Mouse (Mus musculus): ENCODE measurements around the gene Arhgef17.
A peak's percentile ranks its signal among the peaks of the same experiment; 100 is the strongest.

Gene Arhgef17

DNA sequence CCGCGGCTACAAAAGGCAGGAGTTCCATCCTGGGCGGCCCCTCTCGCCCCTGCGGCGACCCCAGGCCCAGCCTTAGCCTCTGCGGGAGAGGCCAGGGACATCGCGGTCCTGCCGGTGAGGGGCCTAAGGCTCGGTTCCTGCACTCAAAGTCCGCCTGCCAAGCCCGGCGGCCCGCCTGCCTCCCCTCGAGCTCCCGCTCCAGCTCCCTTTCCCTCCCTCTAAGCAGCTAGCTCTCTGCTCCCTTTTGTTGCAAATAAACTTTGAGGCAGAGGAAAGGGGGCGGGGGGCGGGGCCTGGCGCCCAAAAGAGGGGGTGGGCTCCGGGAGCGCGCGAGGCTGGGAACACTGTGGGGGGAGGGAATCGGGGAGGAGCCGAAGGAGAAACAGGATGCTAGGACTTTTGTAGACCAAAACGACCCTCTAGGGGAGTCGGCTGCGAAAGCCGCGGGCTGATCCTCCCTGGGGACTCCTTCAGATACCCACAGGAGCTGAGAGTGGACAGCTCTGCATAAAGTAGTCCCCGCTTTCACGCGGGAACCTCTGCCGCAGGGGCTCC is at the start of gene Arhgef17:
Arhgef17 (minus strand) TSS at position 182 of the 555 bp plus-strand sequence.
- peak; percentile 44 for DNase-seq (ENCODE audit: low spot score)

DNA sequence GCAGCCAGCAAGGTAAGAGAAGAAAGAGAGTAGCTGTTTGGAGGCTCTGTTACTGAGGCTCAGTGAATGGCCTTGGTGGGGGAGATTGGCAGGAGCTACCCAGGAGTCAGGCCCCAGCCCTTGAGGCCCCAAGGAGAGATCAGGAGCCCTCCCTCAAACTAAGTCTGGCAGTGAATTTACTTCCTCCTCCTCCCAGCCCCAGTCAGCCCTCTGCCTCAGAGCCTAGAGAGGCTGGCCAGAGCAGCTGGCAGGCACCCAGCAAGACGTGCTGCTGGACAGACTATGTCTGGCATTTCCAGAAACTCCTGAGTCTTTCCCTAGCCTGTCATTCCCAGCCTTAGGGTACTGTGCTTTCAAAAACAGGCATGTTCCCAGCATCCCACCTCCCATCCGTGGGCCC is 47.3 kb upstream of the Arhgef17 start:
- peak; percentile 49 for DNase-seq (ENCODE audit: low spot score)

DNA sequence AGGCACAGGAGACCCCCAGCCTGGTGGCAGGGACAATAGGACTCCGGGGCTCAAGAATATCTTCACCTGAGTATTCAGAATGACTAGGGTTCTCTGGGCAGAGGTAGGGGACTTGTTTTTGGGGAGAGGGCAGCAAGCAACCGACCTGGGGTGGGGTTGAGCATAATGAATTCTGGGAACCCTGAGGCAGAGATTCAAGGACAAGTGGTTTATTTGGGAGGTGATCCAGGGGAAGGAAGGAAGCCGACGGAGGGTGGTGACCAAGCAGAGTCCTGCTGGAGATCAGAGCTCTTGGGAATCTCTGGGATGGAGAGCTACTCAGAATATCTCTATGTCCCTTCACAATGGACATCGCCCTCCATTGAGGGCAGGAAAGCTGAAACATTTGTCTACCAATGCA is 46.3 kb upstream of the Arhgef17 start:
- no peak for DNase-seq (ENCODE audit: low spot score)

DNA sequence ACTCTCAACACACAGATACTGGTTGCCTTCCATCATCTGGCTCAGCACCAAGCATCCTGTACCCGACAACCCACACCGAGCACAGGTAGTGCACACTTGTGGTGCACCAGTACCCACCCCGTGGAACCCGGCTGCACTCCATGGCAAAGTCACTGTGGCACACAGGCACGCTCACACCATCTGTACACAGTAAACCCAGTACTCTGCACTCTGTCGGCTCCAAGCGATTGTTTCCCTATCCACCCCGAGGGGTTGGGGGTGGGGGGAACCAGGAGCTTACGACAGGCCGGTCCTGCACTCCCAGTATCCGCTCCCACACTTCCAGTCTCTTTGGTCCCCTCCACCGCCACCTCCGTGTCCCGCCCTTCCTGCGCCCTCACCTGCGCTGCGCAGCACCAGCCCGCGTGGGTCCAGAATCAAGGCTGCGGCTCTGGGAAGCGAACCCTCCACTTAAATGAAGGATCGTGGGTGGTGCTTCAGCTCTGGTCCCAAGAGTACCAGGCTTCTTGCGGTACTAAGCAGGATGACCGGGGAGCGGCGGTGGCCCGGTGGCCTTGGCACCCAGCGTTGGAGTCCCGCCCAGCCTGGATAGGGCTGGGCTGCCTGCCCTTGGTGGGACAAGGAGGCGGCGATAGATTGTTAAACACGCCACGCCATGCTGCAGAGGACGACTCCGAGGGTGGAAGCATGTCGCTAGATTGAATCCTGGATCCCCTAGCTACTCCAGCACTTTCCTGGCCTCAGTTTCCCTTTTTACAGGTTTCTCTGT is 42.4 kb upstream of the Arhgef17 start, which contains the start of gene P2ry6:
P2ry6 (minus strand) TSS at position 515 of the 769 bp plus-strand sequence.
- no peak for DNase-seq (ENCODE audit: low spot score)

DNA sequence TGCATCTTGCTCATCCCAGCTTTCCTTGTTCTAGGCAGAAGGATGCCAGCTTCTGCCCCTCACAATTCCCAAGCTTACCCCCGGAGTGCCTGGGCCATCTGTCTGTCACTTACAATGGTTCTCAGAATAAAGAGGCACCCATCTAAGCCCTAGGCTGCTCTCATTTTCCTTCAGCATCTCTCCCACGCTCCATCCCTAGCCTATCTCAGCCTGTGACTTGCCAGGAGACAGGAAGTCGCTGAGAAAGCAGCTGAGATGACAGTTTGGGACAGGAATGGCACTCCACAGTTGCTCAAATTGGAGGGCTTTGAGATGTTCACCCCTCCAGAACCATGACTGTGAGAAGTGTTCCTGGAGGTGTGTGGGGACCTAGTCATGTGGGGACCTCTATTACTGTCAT is 41.0 kb upstream of the Arhgef17 start:
- DNase-seq (ENCODE audit: low spot score): no peak

DNA sequence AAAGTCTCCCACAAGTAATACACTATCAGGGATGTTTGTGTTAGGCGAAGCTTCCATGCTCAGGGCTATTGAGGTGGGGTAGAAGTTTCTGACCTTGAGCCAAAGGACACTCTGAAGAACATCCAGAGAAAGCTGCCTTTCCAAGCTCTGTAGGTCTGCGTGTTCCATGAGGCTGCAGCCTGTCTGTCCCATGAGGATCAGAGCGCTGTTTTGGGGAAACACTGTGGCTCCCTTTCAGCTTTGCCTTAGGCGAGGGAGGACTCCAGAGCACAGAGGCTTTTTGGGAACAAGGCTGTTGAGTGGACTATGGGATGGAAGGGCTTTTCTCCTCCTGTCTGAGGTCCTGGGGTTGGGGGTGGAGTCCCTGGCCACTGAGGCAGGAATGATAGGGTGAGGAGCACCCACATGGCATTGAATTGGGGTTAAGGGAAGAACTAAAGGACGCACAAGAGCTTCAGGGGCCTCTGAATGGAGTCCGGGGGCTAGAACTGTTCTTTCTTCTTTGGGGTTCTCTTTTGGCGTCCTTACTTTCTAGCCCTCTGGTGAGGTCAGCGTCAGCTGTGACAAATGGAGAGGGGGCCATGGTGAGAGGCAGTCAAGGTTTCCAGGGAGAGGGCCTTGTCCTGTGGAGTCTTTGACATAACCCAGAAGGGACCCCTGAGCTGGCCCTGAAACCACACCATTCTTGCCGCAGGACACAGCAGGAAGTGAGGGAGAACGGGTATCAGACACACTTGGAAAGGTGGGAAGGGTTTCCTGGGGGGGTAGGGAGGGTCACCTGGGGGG is 37.2 kb upstream of the Arhgef17 start:
- no peak for DNase-seq (ENCODE audit: low spot score)

DNA sequence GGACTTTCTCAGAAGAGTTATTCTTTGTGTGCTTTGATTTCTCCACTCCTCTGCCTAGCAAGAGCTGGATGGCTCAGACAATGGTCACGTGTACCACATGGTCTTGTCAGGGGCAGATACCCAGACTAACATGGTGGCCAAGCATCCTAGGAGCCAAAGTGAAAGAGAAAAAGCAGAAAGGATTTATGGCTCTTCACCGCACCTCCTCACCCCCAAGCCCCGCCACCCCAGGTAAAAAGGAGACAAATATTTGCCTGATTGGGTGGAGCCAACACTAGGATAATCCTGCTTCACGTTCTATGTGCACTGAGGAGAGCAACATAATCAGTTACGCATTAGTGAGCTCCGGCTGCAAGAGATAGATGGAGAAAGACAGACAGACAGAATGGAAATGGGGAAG is 36.5 kb upstream of the Arhgef17 start:
- no peak for DNase-seq (ENCODE audit: low spot score)

DNA sequence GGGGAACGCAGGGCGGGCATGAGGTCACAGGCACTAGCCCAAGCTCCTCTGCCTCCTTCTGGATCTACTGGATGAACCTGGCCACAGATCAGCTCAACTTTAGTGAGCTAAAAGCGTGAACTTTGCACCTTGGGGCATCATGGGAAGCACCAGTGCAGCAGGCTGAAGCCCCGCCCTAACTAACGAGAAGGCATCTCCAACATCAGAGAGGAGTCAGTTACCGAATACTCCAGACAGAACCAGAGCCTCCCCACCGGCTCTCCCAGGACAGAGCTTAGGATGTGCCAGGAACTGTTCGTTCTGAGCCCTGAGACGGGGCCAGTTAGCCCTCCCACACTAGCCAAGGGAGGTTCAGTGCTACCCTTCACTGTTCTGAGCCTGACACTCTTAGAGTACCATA is 35.9 kb upstream of the Arhgef17 start:
- no peak for DNase-seq (ENCODE audit: low spot score)

DNA sequence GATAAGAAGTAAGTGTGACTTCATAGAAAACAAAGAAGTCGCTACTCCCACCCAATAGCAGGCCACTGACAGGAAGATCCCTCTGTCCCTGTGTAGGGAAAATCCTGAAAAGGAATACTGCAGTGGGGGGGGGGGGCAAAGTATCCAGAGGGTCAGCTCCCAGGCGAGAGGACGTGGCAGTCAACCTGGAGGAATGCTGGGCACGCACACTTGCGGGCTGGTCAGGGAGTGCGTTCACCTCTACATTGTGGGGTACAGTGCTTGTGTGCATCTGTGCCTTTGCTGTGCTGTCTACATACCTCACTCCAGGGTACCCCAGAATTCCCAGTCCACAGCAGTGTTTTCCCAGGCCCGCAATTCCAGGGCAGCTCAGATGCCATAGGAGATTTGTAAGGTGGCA is 34.1 kb upstream of the Arhgef17 start:
- no peak for DNase-seq (ENCODE audit: low spot score)

DNA sequence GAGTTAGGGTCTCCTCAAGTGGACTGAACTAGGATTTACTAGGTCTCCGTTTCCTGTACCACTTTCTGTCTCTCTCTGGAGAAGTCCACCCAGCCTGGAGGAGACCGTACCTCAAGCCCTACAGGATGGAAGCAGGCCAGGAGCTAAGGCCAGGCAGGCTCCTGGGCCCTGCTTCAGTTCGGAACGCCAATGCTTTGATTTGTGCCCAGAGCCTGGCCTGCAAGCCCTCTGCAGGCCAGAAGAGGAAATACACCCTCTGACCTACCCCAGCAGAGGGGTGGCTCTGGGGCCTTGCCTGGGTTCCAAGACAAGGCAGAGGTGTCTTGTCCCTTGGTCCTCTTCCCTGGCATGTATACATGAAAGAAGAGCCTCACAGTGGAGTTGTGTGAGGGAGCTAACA is 33.2 kb upstream of the Arhgef17 start:
- no peak for DNase-seq (ENCODE audit: low spot score)

DNA sequence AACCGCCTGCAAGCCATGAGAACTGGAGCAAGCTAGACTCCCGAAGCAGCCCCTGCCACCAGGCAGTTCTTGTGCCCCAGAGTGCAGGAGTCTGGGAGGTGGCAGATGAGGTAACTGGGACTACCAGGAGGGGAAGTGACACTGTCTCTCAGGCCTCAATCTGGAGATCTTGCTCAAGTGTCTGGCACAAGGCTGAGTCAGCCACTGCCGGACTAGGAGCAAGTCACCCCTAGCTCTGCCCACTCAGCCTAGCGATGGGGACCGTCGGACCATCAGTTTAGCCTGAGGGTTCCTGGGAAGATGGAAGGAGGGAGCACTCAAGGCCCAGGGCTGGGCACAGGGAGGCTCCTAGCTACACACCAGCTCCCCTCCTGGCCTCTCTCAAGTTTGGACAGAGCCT is 32.3 kb upstream of the Arhgef17 start:
- no peak for DNase-seq (ENCODE audit: low spot score)

DNA sequence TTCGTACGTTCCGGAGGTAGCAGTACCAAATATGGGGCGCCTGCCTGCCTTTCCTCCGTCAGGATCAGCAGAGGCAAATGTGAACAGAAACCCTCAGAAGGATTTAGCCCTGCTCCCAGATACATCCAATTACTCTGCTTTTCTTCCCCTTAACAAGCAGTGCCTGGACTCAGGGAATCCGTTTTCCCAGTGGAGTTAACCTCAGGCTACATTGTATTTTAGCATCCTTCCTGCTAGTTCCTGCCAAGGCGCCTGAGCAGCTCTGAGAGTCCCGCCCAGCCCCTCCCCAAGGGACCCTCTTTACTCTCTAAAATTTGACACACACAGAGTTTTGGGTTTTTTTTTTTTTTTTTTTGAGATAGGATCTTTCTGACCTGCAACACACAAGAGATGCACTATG is 31.5 kb upstream of the Arhgef17 start:
- DNase-seq (ENCODE audit: low spot score): no peak

DNA sequence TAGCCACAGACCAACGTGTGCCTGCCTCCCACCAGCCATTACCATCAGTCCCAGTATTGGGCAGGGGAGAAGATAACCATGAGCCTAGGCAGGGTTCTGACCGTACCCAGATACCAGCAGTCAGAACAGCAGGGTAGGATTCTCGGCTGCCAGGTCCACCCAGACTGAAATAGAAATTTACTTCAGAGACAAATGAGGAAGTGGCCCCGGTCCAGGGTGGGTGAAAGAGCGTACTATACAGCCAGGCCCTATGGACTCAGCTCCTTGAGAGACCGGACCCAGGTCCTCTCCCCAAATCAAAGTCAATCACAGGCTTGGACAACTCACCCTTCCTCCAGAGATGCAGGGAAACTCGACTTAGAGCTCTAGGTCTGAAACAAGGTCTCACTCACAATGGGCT is 29.2 kb upstream of the Arhgef17 start:
- DNase-seq (ENCODE audit: low spot score): no peak

DNA sequence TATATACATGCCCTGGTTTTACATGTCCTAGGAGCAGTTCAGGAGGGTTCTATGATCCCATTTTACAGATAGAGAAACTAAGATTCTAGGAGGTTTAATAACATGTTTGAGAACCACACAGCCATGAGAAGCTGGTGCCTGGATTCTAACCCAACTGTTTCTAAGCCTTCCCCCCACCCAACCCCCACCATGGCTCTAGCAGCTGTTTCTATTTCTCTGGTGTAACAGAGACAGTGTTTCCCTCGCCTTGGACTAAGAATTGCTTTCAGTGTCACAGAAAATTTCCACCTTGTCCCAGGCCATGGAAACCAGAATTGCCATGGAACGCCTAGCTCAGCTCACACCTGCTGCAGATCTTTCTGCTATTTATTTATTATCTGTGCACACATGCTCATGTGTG is 28.6 kb upstream of the Arhgef17 start:
- no peak for DNase-seq (ENCODE audit: low spot score)

DNA sequence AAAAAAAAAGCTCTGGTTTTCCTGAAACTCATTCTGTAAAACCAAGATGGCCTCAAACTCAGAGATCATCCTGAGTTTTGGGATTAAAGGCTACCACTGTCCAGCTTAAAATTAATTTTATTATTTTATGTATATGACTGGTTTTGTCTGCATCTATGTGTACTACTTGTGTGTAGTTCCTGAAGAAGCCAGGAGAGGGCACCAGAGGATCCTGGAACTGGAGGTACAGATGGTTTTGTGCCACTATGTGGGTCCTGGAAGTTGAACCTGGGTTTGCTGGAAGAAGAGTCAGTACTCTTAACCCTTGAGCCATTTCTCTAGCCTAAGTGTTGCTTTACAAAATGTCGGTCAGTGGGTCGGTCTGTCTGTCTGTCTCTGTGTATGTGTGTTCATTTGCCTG is 26.5 kb upstream of the Arhgef17 start:
- DNase-seq (ENCODE audit: low spot score): no peak

DNA sequence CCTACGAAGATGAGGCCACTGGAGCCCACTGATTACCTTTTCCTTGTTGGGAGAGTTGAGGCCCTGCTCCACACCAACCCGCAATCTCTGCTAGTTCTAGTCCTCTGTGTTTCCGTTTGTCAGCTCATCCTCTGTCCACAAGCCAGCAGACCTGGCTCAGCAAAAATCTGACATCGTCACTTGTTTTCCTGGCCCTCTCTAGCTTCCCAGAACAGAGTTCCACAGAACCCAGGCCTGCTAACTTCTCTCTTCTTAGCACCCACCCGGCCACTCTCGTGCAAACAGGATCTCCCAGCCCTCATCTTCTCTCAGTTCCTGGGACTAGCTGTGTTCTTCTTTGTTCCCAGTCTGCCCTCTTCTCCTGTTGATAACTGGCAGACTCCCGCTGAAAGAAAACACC is 20.8 kb upstream of the Arhgef17 start:
- DNase-seq (ENCODE audit: low spot score): no peak

DNA sequence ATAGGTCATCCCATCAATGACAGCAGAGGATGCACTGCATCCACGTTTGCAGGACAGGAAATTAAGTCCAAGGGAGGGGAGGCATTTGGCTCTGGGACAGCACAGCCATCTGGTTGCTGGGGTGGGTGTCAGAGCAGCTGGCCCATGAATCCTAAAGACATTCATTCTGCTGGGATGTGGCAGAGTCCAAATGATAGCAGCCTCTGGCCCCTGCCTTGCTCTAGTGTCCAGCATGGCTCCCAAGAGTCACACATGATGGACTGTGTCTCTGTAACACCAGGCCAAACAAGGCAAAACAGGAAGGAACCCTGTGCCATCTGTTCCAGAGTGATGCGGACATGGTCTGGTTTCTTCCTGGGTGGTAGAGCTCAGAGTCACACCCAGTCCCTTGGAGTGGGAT is 20.0 kb upstream of the Arhgef17 start:
- no peak for DNase-seq (ENCODE audit: low spot score)

DNA sequence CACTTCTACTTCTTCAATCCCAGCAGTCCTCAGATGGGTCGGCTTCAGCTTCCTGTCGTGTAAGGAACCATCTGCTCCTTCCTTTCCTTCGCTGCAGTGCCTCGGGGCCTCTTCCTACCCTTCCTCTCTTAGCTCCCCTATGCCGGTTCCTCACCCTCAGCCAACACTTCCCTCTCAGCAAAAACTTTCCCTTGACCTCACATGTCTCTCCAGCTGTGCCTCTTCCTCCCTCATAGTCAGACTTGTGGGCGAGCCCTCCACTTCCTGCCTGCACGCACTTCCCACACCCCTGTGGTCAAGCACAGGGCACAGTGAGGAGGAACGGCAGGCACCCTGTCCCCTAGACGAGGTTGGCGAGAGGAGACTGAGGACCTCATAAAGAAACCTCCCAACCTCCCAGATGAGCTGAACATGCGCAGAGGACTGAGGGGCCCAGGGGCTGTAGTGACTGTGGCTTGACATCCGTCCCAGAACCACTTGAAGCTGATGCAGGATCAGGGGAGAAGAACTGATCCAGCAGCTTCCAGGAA is 18.6 kb upstream of the Arhgef17 start:
- no peak for DNase-seq (ENCODE audit: low spot score)

DNA sequence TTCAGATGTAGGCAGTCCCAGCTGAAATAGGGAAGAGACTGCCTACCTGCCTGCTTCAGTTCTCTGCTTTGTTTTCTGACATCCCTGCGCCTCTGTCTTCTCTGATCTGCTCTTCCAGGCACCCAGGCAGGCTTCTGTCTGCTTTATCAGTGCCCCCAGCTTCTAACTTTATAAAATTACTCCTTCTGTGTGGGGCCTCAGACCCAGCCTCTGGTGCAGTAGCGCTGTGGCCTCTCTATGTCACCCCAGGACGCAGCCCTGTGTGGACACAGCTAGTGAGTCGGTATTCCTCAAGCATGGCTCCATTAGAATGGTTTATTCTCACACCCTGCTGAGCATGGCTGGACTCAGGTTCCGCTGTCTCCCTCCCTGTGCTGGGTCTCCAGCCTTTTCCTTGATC is 18.1 kb upstream of the Arhgef17 start:
- DNase-seq (ENCODE audit: low spot score): no peak

DNA sequence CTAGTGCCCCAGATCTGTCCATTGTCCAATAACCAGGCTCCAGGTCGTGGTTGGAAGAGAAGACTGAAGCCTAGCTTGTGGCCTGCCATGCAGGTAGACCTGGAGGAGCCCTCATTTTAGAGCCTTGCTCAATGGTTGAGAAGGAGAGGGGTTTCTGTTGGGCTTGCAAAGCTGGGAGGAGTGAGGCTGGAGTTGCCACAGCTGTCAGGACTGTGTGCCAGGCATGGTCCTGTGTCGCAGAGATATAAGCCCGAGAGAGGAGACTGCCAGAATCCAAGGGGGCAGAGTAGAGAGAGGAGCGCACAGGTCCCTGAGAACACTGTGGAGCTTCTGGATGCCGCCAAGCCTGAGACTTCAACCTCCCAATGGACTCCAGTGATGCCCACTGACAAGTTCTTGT is 12.8 kb upstream of the Arhgef17 start:
- DNase-seq (ENCODE audit: low spot score): no peak

DNA sequence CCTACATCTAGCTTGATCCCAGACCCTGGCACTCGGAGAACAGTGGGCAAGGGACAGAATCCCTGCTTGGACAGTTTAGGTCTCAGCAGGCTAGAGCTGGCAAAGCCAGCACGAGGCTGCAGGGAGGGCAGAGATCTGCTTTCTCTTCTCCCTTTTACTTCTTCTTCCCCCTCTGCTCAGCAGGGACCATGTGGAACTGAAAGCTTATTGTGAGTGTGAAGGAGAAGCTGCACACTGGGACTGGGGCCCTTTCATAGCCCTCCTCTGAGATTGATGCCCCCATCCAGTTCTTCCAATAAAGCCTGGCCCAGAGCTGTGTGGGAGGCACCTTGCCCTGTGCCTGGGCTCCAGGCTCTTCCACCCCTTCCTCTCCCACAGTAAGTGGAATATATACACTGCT is 12.4 kb upstream of the Arhgef17 start:
- no peak for DNase-seq (ENCODE audit: low spot score)

DNA sequence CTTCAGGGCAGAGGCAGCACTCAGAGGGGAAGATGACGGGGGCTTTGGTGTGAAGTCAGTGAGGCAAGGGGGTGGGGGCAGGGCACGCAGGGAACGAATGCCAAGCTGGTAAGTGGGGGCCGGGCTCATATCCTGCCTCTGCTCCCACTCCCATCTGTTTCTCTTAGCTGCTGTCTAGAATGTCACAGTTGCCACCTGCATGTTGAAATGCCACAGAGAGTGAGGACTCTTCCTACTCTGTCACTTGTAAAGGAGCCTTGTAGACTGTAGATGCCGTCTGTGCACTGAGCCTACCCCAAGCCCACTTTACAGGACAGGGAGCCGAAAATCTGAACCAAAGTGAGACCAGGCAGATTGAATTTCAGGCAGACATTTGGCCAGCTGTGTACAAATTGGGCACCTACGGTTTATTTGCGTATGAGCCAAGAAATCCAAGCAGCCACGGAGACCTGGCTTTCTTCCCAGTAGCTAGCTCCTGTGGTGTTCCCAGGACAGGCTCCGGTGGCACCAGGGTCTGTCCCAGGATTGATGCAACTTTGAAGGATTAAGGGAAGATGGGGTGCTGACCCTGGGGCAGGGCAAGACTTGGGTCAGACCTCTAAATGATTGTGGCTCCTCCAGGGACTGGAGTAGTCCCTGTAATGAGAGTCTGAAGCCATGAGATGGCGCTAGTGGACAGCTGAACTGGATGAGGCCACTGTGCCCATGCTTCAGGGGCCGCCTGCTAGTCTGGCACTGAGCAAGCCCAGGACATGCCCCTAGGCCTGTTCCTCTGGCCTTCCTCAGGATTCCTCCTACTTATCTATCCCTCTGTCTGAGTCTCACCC is 11.1 kb upstream of the Arhgef17 start:
- no peak for DNase-seq (ENCODE audit: low spot score)
